Mouse (Mus musculus): ENCODE measurements around the gene Apaf1.
A peak's percentile ranks its signal among the peaks of the same experiment; 100 is the strongest.

Gene Apaf1

GRCm38 (mm10) chr10:91082550-91083392 lies at the start of gene Apaf1, which contains the start of gene Ikbip:
Gene Apaf1, minus strand, starts transcription at chr10:91082770.
Gene Ikbip, plus strand, starts transcription at chr10:91082940.
- DNase-seq (ENCODE audit: low spot score), result peak; percentile 100

- no peak for DNase-seq (ENCODE audit: low spot score)
These were observed 49.0 kb upstream of the Apaf1 start for GRCm38 (mm10) chr10:91131565-91131964.

GRCm38 (mm10) chr10:91130792-91131191 lies 48.2 kb upstream of the Apaf1 start:
- DNase-seq (ENCODE audit: low spot score), result no peak

GRCm38 (mm10) chr10:91128551-91129160 lies 46.1 kb upstream of the Apaf1 start:
- DNase-seq (ENCODE audit: low spot score), result no peak

GRCm38 (mm10) chr10:91127395-91127794 lies 44.8 kb upstream of the Apaf1 start:
- no peak for DNase-seq (ENCODE audit: low spot score)

- no peak for DNase-seq (ENCODE audit: low spot score)
These were observed 44.2 kb upstream of the Apaf1 start for GRCm38 (mm10) chr10:91126618-91127355.

GRCm38 (mm10) chr10:91123828-91124822 lies 41.6 kb upstream of the Apaf1 start, which contains the start of gene Slc25a3:
Gene Slc25a3, minus strand, starts transcription at chr10:91124059.
- peak; percentile 97 for DNase-seq (ENCODE audit: low spot score)

GRCm38 (mm10) chr10:91123281-91123827 lies 40.8 kb upstream of the Apaf1 start:
- peak; percentile 41 for DNase-seq (ENCODE audit: low spot score)

- no peak for DNase-seq (ENCODE audit: low spot score)
These were observed 40.1 kb upstream of the Apaf1 start for GRCm38 (mm10) chr10:91122646-91123045.

GRCm38 (mm10) chr10:91116958-91117357 lies 34.4 kb upstream of the Apaf1 start:
- DNase-seq (ENCODE audit: low spot score), result no peak

GRCm38 (mm10) chr10:91109841-91110240 lies 27.3 kb upstream of the Apaf1 start:
- DNase-seq (ENCODE audit: low spot score), result no peak

GRCm38 (mm10) chr10:91105981-91106380 lies 23.4 kb upstream of the Apaf1 start:
- DNase-seq (ENCODE audit: low spot score), result no peak

- no peak for DNase-seq (ENCODE audit: low spot score)
These were observed 20.4 kb upstream of the Apaf1 start for GRCm38 (mm10) chr10:91102799-91103590.

GRCm38 (mm10) chr10:91101936-91102335 lies 19.4 kb upstream of the Apaf1 start:
- DNase-seq (ENCODE audit: low spot score), result no peak

- no peak for DNase-seq (ENCODE audit: low spot score)
These were observed 17.5 kb upstream of the Apaf1 start for GRCm38 (mm10) chr10:91100101-91100500.

GRCm38 (mm10) chr10:91098056-91098455 lies 15.5 kb upstream of the Apaf1 start:
- DNase-seq (ENCODE audit: low spot score), result no peak

- no peak for DNase-seq (ENCODE audit: low spot score)
These were observed 11.9 kb upstream of the Apaf1 start for GRCm38 (mm10) chr10:91094251-91095104.

- DNase-seq (ENCODE audit: low spot score), result no peak
These were observed 10.2 kb upstream of the Apaf1 start for GRCm38 (mm10) chr10:91092812-91093211.

- no peak for DNase-seq (ENCODE audit: low spot score)
These were observed 890 bp upstream of the Apaf1 start for GRCm38 (mm10) chr10:91083393-91083927.
